Mouse (Mus musculus) midbrain, postnatal 0 days (tissue): ENCODE results near the gene Sdk2. TPM values are rescaled to one million over a fixed set of nuclear protein-coding genes. Genes with fewer than 3 reads are reported as not detected.
A peak's percentile ranks its signal among the peaks of the same experiment; 100 is the strongest.

Source experiments
- ATAC-seq: fragments of 200-750 bp; cut with Nextera tagmentation; 2 replicates; pipeline ENCODE4 v1.8.0; 2017; ENCODE audit warnings: moderate number of reproducible peaks, mild to moderate bottlenecking, moderate TSS enrichment, moderate library complexity; ENCODE audit not compliant: low FRiP score
- DNase-seq: peaks from one replicate; pipeline ENCODE4 v3.0.0-alpha.2; 2015; ENCODE audit warnings: low spot score
- H3K27ac ChIP-seq: fragments of 300-500 bp; sonication (generic); 2 replicates; pipeline ENCODE4 v1.5.1; 2014; ENCODE audit warnings: low read depth, mild to moderate bottlenecking, low read length, mixed read lengths
- H3K27me3 ChIP-seq: fragments of 300-500 bp; sonication (generic); 2 replicates; pipeline ENCODE4 v1.6.1; 2014; ENCODE audit warnings: low read length, control low read depth, mixed read lengths; ENCODE audit not compliant: insufficient read depth
- H3K36me3 ChIP-seq: fragments of 300-500 bp; sonication (generic); 2 replicates; pipeline ENCODE4 v1.6.1; 2014; ENCODE audit warnings: low read length, control low read depth, mixed read lengths; ENCODE audit not compliant: insufficient read depth
- H3K4me1 ChIP-seq: fragments of 300-500 bp; sonication (generic); 2 replicates; pipeline ENCODE4 v1.6.1; 2014; ENCODE audit warnings: mild to moderate bottlenecking, control low read depth, antibody characterized with exemption, low read length, mixed read lengths; ENCODE audit not compliant: insufficient read depth
- H3K4me2 ChIP-seq: fragments of 300-500 bp; sonication (generic); 2 replicates; pipeline ENCODE4 v1.6.1; 2014; ENCODE audit warnings: low read depth, mild to moderate bottlenecking, low read length, mixed read lengths; ENCODE audit not compliant: poor library complexity, severe bottlenecking
- H3K4me3 ChIP-seq: fragments of 300-500 bp; sonication (generic); 2 replicates; pipeline ENCODE4 v1.5.1; 2014; ENCODE audit warnings: low read depth, mild to moderate bottlenecking, low read length, moderate library complexity
- H3K9ac ChIP-seq: fragments of 300-500 bp; sonication (generic); replicated peaks from 2 replicates; pipeline ENCODE4 v1.6.1; 2014; ENCODE audit warnings: mild to moderate bottlenecking, low read length, moderate library complexity, mixed read lengths; ENCODE audit not compliant: poor library complexity, severe bottlenecking
- H3K9me3 ChIP-seq: fragments of 300-500 bp; sonication (generic); 2 replicates; pipeline ENCODE4 v1.6.1; 2016; ENCODE audit warnings: low read length, control low read depth
- CTCF ChIP-seq: IDR thresholded peaks from 2 replicates; pipeline ENCODE4 v1.5.1; 2016; ENCODE audit warnings: antibody characterized with exemption, mild to moderate bottlenecking
- WGBS: fragments of 180-500 bp; shearing (Covaris S2); extraction: QIAGEN DNeasy Blood & Tissue Kit; methylation state at CpG from one replicate; pipeline ENCODE4 v1.1.7; 2014; 5-methylcytosine and 5-hydroxymethylcytosine counted together
- polyA plus RNA-seq: library from polyadenylated mRNA; unstranded; fragments of >200 nt; fragmentation: Nextera tagmentation; extraction: Ambion mirVana; gene quantifications from 2 replicates; pipeline ENCODE4 v1.2.1, GENCODE M21; 2015
- total RNA-seq: library from RNA; depleted of rRNA; stranded (reverse); fragments of >200 nt; gene quantifications from 2 replicates; pipeline ENCODE4 v1.2.3, GENCODE M21; 2014

The Sdk2 gene
- total and polyA plus RNA-seq, 2 experiments from 2014 or later: 2.5 to 26.1 TPM

- H3K4me2 ChIP-seq: peak overlapping the region; percentile 84
- H3K36me3 ChIP-seq: no peaks in the 10 kb centered on the region
- WGBS: 3% methylated on average over 9 of the region's 9 CpGs
- peaks cover 12% of the 10 kb centered on the region for H3K4me1 ChIP-seq
- no peak for TF ChIP-seq CTCF
- DNase-seq (peak; percentile 54), ATAC-seq (no peak)
- H3K27ac ChIP-seq: peak overlapping the region; percentile 94
- peak overlapping the region; percentile 93 for H3K9ac ChIP-seq
- H3K27me3 ChIP-seq: no peaks in the 10 kb centered on the region
- peak overlapping the region; percentile 89 for H3K4me3 ChIP-seq
- H3K9me3 ChIP-seq: no peaks in the 10 kb centered on the region
Observed at GRCm38 (mm10) chr11:113749749-113750351, 317.0 kb downstream of the Sdk2 start.

- TF ChIP-seq CTCF: no peak
- Histone ChIP-seq H3K4me2 (peak overlapping the region; percentile 84), H3K27ac (peak overlapping the region; percentile 94), H3K4me1 (peaks cover 12% of the 10 kb centered on the region), H3K9me3 (no peaks in the 10 kb centered on the region), H3K9ac (peak overlapping the region; percentile 93; the same call in 1 of the 2 replicates), H3K27me3 (no peaks in the 10 kb centered on the region), H3K4me3 (peak overlapping the region; percentile 89), H3K36me3 (no peaks in the 10 kb centered on the region)
- DNase-seq: no peak
- no peak for ATAC-seq
- 17% methylated on average over 21 of the region's 21 CpGs for WGBS
Observed at GRCm38 (mm10) chr11:113748797-113749521, 317.9 kb downstream of the Sdk2 start.

GRCm38 (mm10) chr11:113747725-113748380 is 319.0 kb downstream of the Sdk2 start:
- no peak for TF ChIP-seq CTCF
- Histone ChIP-seq H3K27me3 (no peaks in the 10 kb centered on the region), H3K4me2 (no peak overlapping the region; the same call in 1 of the 2 replicates), H3K9ac (no peak overlapping the region), H3K27ac (no peak overlapping the region), H3K4me3 (no peak overlapping the region), H3K9me3 (no peaks in the 10 kb centered on the region), H3K36me3 (no peaks in the 10 kb centered on the region), H3K4me1 (peaks cover 12% of the 10 kb centered on the region)
- 81% methylated on average over 11 of the region's 11 CpGs for WGBS
- DNase-seq (no peak), ATAC-seq (no peak)

GRCm38 (mm10) chr11:113747056-113747455 is 319.8 kb downstream of the Sdk2 start:
- H3K4me2 ChIP-seq: no peak overlapping the region
- 75% methylated on average over 16 of the region's 16 CpGs for WGBS

GRCm38 (mm10) chr11:113745961-113746360 is 320.9 kb downstream of the Sdk2 start:
- Histone ChIP-seq H3K27me3 (no peaks in the 10 kb centered on the region), H3K4me3 (no peak overlapping the region), H3K9me3 (no peaks in the 10 kb centered on the region), H3K4me1 (peaks cover 12% of the 10 kb centered on the region), H3K4me2 (no peak overlapping the region), H3K9ac (no peak overlapping the region), H3K36me3 (no peaks in the 10 kb centered on the region), H3K27ac (no peak overlapping the region)
- ATAC-seq (no peak), DNase-seq (no peak)
- 79% methylated on average over 4 of the region's 4 CpGs for WGBS
- TF ChIP-seq CTCF: no peak

More at GRCm38 (mm10) chr11:113747056-113747455, 319.8 kb downstream of the Sdk2 start:
- DNase-seq (no peak), ATAC-seq (no peak)
- H3K36me3 ChIP-seq: no peaks in the 10 kb centered on the region
- H3K9ac ChIP-seq: no peak overlapping the region
- H3K27me3 ChIP-seq: no peaks in the 10 kb centered on the region
- H3K4me1 ChIP-seq: peaks cover 12% of the 10 kb centered on the region
- H3K27ac ChIP-seq: no peak overlapping the region
- no peak overlapping the region for H3K4me3 ChIP-seq
- no peaks in the 10 kb centered on the region for H3K9me3 ChIP-seq
- no peak for TF ChIP-seq CTCF

- H3K4me3 ChIP-seq: no peak overlapping the region
- TF ChIP-seq CTCF: peak; percentile 42
- no peaks in the 10 kb centered on the region for H3K9me3 ChIP-seq
- no peak for DNase-seq
- no peak for ATAC-seq
- peaks cover 1% of the 10 kb centered on the region; the same call in 1 of the 2 replicates for H3K4me1 ChIP-seq
- 92% methylated on average over 1 of the region's 1 CpGs for WGBS
- H3K36me3 ChIP-seq: no peaks in the 10 kb centered on the region
- H3K9ac ChIP-seq: no peak overlapping the region
- no peaks in the 10 kb centered on the region for H3K27me3 ChIP-seq
- H3K27ac ChIP-seq: no peak overlapping the region
- H3K4me2 ChIP-seq: no peak overlapping the region
Observed at GRCm38 (mm10) chr11:113742998-113743397, 323.8 kb downstream of the Sdk2 start.
